Mouse (Mus musculus) frontal cortex, postnatal 25 days (tissue): ENCODE results near the gene Ppp1r7.
"Not testable (repeated sequence)": the region's sequence is repeated elsewhere in the genome, so short reads cannot be mapped to it uniquely, and the experiment has no call there.

ENCODE experiments used
- DNase-seq, 2 experiments: peaks; one replicate each; pipeline ENCODE4 v3.0.0; 2022; ENCODE audit warnings: low spot score in 2 of 2

Ppp1r7 gene

DNA sequence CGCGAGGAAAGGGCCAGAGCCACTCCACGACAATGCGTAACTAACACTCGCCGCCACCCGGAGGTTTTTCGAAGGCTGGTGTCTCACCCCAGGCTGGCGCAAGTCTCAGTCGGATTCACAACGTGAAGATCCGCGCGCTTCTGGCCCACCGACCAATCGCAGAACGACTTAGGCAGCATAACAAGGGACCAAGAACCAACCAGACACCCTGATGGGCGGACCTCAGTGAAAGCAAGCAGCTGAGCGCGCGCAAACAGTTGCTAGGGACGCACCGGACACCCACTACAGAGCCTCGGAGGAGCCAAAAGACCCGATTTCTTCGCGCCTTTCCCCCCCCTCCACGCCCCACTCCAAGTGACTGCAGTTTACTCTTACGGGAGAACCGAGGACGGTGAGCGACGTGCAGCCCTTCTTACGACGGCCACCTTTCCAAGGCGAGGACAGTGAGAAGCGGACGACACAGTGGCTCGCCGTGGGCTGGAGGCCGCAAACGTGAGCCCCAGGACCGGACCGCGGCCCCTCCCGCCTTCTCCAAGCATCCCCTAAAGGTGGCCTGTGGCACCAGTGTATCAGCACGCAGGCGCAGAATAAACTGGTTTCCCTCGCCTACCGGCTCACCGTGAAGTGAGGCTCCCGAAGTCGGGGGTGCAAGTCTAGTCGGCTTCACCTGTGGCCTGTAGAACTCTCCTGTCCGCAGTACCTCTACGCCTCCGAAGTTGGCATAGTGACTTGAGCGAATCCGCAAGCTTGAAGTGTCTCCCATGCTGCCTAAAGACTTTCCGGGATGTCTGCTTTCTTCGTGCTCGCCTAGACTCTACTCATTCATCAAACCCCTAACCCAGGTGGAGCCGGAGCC lies at the start of gene Ppp1r7, which contains the start of gene Pask:
Gene Ppp1r7 (plus strand): TSS at position 207 of the 856 bp plus-strand sequence.
Gene Pask (minus strand): TSS at position 835 of the 856 bp plus-strand sequence.
- DNase-seq: peak; percentile 85 to 88

DNA sequence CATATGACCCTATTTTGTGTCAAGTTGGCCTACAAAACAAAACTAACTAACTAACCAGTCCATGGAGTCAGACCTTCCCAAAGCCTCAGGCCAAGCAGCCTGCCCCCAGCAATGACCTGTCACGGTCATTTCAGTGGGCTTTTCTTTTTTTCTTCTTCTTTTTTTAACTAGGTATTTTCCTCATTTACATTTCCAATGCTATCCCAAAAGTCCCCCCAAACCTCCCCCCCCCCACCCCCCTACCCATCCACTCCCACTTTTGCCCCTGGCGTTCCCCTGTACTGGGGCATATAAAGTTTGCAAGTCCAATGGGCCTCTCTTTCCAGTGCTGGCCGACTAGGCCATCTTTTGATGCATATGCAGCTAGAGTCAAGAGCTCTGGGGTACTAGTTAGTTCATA lies 48.2 kb upstream of the Ppp1r7 start:
- not testable (repeated sequence) for DNase-seq

DNA sequence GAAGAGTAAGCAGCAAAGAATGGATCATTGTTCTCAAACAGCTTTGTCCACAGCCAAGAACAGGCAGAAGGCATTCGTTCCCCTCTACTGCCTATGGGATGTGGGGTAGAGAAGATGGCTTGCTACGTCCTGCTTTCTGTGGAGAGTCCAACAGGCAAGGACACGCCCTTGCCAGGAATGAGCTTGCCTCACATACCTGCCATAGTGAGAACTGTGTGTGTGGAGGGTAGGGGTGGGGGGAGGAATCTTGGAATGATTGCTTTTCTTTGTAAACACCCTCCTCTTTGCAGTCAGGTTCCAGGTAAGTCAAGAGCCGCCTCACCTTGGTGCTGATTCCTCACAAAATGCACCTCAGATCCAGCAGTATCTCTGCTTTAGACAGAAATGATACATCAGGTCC lies 42.9 kb upstream of the Ppp1r7 start:
- no peak for DNase-seq

DNA sequence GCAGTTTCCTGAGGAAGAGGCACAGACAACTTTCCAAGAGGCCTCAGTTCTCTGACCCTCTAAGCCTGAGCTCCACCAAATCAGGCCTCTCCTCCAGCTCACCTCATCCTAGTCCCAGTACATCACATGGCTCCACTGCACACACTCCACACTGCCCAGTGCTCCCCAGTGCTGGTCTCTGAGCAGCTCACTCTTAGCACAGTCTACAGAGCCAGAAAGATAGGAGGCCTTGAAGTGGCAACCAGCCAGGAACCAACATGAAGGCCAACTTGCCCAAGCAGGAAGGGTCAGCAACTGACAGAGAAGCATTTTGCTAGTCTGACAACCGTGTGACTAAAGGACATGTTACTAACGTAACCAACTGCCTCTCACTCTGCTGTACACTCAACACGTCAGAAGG lies 42.1 kb upstream of the Ppp1r7 start:
- DNase-seq: no peak

DNA sequence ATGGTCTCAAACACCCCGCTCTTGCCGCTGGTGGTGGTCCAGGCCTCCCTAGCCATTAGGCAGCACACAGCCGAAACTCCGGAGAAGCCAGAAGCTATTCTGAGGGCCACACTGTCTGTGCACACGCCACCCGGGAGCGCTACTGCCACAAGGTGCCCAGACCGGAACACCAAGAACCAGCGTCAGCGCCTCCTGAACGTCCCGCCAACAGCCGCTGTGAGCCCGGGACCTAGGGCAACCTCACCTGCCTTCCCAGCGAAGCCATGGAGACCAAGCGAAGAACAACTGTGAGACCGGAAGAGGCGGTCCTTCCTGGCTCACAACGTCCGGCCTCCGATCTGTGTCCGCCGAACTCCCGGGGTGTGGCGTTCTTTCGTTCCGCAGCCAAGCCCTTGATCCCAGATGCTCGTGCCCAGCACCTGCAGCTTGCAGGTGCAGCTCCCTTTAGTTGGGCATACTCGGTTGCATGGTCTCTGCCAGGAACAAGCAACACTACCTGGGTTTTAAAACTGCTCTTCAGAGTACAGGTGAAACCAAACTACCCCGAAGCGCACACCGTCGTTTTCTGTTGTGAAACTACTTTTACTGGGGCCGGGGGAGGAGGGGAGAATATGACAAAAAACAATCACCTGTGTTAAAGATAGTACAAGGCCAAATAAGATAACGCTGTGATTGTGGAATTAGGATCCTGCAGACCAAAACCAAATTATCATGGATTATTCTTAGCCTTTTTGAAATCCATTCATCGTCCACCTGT lies 36.9 kb upstream of the Ppp1r7 start, which contains the start of gene Mterf4:
Gene Mterf4 (minus strand): TSS at position 335 of the 757 bp plus-strand sequence.
- peak; percentile 59 to 72 for DNase-seq

DNA sequence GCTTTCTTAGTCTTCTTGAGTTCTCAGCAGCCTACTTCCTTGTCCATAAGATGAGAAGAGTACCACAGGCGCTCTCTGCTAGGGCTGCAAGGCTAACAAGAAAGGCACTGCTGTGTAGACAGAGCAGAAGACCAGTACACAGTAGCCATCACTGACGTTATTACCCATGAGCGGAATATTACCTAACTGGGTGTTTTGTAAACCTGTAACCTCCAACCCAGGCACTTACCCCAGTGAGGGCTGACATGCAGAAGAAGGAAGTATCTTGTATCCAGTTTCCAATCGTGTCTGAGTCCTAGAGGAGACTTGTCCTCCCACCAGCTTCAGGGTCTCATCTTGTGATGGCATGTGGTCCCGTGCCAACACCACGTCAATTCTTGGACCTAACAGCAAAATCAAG lies 18.7 kb upstream of the Ppp1r7 start:
- DNase-seq: no peak

DNA sequence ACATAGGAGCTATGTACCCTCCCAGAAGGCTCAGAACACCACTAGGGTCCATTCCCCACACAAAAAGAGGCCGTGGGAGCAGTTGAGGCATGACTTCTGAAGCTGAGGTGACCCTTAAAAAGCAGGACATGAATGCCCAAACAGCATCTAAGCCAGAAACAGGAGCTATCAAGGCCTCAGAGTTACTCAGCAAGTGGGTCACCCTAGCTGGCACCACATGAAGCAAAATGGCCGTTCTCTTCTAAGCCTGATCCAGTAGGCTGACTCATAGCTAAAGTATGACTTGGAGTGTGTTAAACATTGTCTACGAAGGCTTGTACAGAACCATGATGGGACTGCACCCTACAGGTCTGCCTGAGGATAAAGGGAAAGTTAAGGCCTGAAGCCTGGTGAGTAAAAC lies 16.2 kb upstream of the Ppp1r7 start:
- no peak for DNase-seq

DNA sequence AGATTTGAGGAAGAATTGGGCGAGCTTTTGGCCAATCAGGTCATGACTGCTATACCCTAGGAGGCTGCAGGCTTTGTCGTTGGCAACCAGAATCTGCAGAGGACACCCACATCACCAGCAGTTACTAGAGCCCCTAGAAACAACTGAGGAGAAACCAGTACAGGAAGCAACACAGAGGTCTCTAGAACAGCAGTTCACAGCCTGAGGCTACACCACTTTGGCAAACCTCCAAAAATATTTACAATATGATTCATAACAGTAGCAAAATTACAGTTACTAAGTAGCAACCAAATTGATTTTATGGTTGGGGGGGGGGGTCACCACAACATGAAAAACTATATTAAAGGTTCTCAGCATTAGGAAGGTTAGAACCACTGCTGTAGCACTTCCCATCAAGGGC lies 8.0 kb upstream of the Ppp1r7 start:
- DNase-seq: no peak

DNA sequence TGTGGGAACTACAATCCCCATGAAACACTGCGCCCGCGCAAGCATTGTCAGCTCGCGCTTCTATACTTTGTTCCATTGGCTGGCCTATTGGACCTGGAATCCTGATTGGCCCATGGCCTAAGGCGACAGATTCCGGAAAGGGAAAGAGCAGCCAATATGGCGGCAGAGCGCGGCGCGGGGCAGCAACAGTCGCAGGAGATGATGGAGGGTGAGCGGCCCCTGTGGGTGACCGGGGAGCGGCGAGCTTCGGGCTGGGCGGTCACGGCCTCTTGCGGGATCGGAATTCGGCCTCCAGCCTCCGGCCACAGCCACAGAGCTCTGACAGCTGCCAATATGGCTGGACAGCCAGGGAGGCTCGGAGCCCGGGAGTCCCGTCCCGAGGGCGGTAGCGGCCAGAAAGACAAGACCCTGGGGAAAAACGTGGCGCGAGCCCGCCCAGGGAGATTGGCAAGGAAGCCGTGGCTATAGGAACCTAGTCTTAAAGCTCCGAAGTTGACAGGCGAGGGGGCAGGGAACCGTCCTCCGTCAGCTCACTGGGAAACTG lies 922 bp downstream of the Ppp1r7 start:
- DNase-seq: peak; percentile 87 to 92

DNA sequence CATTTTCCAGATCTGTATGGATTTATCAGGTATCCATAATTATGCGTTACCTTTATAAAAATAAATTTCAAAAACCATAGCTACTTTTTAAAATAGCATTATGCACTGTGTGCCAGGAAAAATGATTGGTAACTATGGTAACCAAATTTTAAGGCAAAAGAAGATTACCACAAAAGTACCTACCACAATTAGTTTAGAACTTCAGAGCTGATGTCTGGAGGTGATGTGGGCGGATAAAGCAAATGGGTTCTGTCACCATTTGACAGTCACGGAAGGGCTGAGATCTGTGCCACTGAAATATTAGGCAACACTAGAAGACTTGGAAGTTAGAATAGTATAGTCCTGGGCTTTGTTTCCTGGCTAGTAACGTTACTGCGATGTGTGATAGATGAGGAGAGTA lies 4.5 kb downstream of the Ppp1r7 start:
- DNase-seq: no peak

DNA sequence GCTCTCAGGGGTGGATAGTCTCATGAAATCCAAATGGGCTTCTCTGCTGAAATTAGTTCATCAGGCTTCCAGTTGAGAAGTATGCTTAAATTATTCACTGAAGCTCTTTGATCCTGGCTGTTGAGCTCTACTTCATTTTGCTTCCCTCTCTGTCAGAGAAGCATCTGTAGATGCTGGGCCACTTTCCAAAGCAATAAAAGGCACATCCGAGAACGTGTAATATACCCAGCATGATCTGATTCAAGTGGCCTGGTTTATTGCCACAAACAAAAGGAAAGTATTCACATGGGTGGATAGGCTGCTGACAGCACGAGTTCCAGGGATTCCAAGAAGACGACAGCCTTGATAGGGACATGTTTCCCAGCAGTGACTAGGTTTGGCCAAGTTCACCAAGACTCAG lies 7.0 kb downstream of the Ppp1r7 start:
- no peak for DNase-seq

DNA sequence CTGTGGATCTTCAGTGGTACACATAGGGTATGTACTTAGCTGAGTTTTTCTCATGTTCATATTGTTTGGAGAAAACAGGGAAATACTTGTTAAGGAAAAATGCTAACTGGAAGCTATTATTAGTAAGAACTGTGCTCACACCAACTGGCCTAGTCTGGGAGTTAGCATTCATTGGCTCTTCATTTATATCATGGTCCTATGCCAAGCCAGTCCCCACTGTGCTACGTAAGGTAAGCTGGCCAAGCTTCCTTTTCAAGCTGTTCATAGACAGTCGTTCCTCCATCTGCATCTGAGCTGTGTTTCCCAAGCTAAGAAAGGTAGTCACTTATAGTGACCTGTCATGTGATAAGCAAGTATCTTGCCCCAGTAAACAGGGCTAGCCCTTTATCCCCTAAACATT lies 10.1 kb downstream of the Ppp1r7 start:
- no peak for DNase-seq

DNA sequence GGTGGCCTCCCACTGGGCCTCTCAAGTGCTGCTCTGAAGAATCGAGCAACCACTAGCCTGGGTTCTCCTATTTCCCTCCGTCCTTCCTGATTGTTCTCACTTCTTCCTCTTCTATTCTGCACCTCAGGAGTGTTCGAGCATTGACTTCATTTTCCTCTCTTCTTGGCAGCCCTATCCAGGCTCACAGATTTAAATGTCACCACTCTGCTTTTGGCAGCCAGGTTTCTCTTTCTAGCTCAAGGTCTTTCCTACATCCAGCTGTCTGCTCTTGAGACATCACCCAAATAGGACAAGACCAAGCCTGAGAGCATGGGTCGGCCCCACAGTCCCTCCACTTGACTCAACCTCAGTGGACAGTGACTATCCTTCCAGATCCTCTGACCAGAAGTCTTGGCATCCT lies 20.0 kb downstream of the Ppp1r7 start:
- DNase-seq: no peak

DNA sequence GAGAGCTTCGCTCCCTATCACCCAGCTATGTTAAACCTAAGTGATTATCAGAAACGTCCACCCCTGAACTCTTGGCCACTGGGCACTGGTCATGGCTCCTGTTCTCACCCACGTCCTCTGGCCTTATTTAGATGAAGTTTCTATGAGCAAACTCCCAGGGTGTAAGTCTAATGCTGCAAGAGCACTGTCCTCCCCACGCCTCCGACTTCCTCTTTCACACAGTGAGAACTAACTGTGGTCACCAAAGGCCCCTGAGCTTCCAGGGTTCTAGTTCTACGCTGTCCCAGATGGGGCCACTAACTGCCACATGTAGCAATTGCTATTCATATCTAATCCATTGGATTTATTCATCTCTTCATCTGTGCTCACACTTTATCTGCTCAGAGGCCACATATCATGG lies 23.0 kb downstream of the Ppp1r7 start:
- no peak for DNase-seq

DNA sequence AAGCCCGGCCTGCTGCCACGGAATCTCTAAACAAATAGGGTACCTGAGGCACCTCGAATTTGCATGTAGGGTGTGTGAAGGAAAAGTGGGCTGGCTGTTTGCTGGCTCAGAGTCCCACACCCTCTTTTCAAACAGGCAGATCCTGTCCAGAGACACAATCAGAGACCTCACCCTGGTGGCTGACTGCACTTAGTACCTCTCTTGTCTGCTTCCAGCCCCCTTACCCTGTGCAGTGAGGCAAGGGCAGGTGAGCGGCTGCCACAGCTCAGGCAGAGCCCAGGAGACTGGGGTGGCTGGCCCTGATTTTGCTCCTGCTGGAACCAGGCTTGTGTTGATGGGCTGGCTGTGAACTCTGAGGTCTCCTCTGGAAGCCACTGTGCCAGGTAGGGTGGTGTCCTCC lies 31.0 kb downstream of the Ppp1r7 start, which contains the start of gene Ano7:
Gene Ano7 (plus strand): TSS at position 266 of the 400 bp plus-strand sequence.
- DNase-seq: no peak

DNA sequence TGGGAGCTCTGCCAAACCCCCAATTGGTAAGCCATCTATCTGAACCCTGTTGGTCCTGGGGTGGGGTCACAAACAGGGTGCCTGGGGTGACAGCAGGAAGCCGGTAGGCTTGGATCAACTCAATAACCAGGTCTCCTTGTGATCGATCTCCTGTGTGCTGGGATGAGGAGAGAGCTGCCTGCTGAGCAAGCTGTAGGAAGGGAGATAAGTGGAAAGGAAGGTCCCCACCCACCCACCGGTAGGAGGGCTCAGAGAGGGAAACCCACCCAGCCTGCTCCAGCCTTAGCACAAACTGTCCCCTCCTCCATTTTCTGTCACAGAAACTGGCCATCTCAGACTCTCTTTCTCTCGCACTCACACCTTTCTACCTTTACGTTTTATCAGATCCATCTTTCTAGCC lies 34.7 kb downstream of the Ppp1r7 start:
- no peak for DNase-seq

DNA sequence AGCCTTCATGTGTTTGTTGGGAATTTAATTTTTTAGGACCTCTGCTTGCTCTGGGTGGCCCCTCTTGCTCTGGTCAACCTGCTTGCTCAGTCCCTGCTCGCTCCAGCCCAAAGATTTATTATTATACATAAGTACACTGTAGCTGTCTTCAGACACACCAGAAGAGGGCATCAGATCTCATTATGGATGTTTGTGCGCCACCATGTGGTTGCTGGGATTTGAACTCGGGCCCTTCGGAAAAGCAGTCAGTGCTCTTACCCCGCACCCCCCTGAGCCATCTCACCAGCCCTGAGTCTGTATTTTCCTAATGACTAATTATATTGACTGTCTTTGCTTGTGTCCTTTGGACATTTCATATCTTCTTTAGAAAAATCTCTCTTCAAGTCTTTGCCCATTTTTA lies 36.5 kb downstream of the Ppp1r7 start:
- no peak for DNase-seq

DNA sequence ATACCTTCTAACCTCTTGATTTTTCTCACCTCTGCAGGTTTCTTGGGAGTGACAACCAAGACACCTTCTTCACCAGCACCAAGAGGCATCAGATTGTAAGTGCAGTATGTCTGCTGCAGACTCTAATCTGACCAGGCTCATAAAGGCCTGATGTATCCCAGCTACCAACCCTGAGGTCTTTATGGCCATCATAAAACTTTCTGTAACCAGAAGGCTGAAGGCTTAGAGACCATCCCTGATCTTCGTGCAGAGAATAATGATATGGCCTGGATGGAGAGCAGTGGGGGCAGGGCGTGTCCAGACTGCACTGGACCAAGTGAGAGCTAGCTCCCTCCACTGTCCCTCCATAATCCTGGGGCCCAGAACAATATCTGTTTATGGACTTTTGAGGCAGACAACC lies 44.5 kb downstream of the Ppp1r7 start:
- no peak for DNase-seq

DNA sequence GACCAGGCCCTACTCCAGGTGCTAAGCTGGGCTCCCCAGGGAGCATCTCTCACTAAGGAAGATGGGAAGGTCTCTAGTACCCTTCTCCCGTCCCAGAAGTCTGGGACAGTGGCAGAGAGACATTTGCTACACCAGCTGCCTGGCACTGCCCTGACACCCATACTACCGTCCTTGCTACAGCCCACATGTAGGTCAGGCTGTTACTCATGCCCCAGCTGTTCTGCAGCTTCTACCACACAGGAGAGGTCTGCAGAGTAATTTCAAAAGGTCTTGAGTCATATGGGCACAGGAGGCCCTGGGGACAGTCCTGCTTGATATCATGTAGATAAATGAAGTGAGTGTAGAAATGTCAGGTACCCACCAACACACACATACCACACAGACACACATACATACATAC lies 46.3 kb downstream of the Ppp1r7 start:
- no peak for DNase-seq

DNA sequence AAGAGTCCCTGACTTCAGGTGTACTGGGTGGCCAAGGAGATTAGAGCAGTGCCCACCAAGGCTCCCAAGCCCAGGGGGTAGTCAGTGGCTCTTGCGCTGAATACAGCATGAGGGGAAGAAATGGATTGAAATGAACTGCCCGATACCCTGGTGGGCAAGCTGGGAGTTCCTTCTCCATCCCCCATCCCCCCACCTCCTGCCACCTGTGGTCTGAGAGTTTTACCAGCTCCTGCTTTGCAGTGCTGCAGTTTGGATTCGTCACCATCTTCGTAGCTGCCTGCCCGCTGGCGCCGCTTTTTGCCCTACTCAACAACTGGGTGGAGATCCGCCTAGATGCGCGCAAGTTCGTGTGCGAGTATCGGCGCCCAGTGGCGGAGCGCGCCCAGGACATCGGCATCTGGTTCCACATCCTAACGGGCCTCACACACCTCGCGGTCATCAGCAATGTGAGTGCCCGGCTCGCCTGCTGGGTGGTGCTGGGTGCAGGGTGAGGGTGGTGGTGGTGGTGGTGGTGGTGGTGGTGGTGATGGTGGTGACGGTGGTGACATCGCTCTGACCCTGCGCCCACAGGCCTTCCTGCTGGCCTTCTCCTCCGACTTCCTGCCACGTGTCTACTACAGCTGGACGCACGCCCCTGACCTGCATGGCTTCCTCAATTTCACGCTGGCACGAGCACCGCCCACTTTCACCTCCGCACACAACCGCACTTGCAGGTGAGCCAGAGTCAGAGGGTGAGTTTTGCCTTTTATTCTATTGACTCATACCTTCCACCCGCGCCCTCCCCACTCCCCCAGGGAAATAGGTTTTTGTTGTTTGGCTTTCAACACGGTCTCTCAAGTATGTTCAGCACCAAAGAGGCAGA lies 58.8 kb downstream of the Ppp1r7 start:
- no peak for DNase-seq

DNA sequence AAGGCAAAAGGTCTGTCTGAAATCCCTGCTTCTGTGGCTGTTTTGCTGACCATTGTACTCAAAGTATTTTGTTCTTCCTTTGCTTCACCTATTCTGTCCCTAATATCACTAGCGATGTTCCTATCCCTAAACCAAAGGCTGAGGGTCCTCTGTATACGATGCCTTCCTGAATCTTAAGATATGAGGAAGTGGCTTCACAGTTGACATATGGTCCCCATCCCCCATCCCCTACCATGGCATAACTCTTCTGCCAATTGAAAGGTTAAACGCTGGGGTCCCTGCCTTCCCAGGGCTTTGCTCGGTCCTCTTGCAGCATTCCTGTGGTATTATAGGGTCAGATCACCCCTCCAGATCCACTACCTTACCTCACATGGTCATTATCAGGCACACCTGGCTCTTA lies 60.7 kb downstream of the Ppp1r7 start:
- no peak for DNase-seq
